Mouse (Mus musculus) bone marrow, adult 2 months (tissue): Measurements from ENCODE around the gene Adap1.

Experiments used
- CTCF ChIP-seq: fragments of 200-500 bp; IDR thresholded peaks from 2 replicates; pipeline ENCODE4 v1.5.1; 2011; ENCODE audit warnings: low read length, control low read depth; ENCODE audit not compliant: control insufficient read depth, insufficient read depth
- POLR2A ChIP-seq: fragments of 200-500 bp; IDR thresholded peaks from 2 replicates; pipeline ENCODE4 v1.6.1; 2011; ENCODE audit warnings: low read depth, mild to moderate bottlenecking, control low read depth, low read length, borderline replicate concordance; ENCODE audit not compliant: control insufficient read depth

- TF ChIP-seq CTCF (no peak), POLR2A (no peak)
Measured at GRCm38 (mm10) chr5:139326111-139326696, 782 bp upstream of the Adap1 start.
